ENCODE assay signal across 18 mouse cellular contexts in genomic region chr11:87468706-87469315, GRCm38 (mm10).
DNase-seq lines count a peak whose midpoint lies in the region; ATAC-seq and TF ChIP-seq lines count a peak whose summit lies in the region.
"Had no signal": no experiment of that assay in that cellular context is flagged by ENCODE, and none has a peak within 500 bp of the region (broad histone marks: within the 10 kb centered on the region; RNA-seq: fewer than 3 reads in every experiment).

No protein-coding gene starts in this region.

- H3K27me3 ChIP-seq in heart, embryonic 15.5 days: no peaks in the 10 kb centered on the region
- no peaks in the 10 kb centered on the region for H3K27me3 ChIP-seq in liver, embryonic 13.5 days
- 0 out of 2 replicates have a peak, but pooled peaks cover 4% of the 10 kb centered on the region for H3K27me3 ChIP-seq in liver, embryonic 12.5 days (replicated peaks)
- no peaks in the 10 kb centered on the region for H3K27me3 ChIP-seq in E14TG2a.4 (ENCODE audit: insufficient read depth, low read length)
- H3K27me3 ChIP-seq: intestine, embryonic 15.5 days; limb, embryonic 15.5 days; neural tube, embryonic 12.5 days had no signal

- TF ChIP-seq CTCF in E14TG2a.4 (conservative IDR thresholded peaks at IDR 0.05; ENCODE audit: low read length): no peak
- TF ChIP-seq CTCF in bone marrow, adult 2 months (IDR thresholded peaks at IDR 0.05; ENCODE audit: control insufficient read depth, insufficient read depth, low read length): no peak

- no peak overlapping the region for H3K4me3 ChIP-seq in heart, embryonic 15.5 days
- H3K4me3 ChIP-seq in liver, embryonic 13.5 days (replicated peaks): no peak overlapping the region
- no peak overlapping the region for H3K4me3 ChIP-seq in liver, embryonic 12.5 days
- H3K4me3 ChIP-seq in E14TG2a.4 (replicated peaks; ENCODE audit: low read length): 0 out of 2 replicates have a peak overlapping the region, but pooled peaks have one; percentile 17
- H3K4me3 ChIP-seq in bone marrow, adult 2 months (replicated peaks; ENCODE audit: control insufficient read depth, low read depth, low read length): no peak overlapping the region
- H3K4me3 ChIP-seq: forebrain, embryonic 13.5 days; intestine, embryonic 15.5 days; limb, embryonic 15.5 days; midbrain, embryonic 10.5 days; neural tube, embryonic 12.5 days had no signal

- H3K9ac ChIP-seq in heart, embryonic 15.5 days: 0 out of 2 replicates have a peak overlapping the region, but pooled peaks have one; percentile 8
- 0 out of 2 replicates have a peak overlapping the region, but pooled peaks have one; percentile 47 for H3K9ac ChIP-seq in liver, embryonic 13.5 days
- H3K9ac ChIP-seq in liver, embryonic 12.5 days: no peak overlapping the region
- H3K9ac ChIP-seq: forebrain, embryonic 13.5 days; hindbrain, embryonic 14.5 days; intestine, embryonic 15.5 days; limb, embryonic 15.5 days; lung, embryonic 14.5 days; neural tube, embryonic 12.5 days had no signal

- no peak overlapping the region for H3K27ac ChIP-seq in heart, embryonic 15.5 days
- H3K27ac ChIP-seq in liver, embryonic 13.5 days: no peak overlapping the region
- H3K27ac ChIP-seq in liver, embryonic 12.5 days: no peak overlapping the region
- H3K27ac ChIP-seq in bone marrow, adult 2 months (ENCODE audit: control insufficient read depth, insufficient read depth, low read depth, low read length, poor library complexity): peak overlapping the region; percentile 74
- H3K27ac ChIP-seq: forebrain, embryonic 13.5 days; hindbrain, embryonic 14.5 days; intestine, embryonic 15.5 days; limb, embryonic 15.5 days; macrophage; midbrain, embryonic 10.5 days; neural tube, embryonic 12.5 days had no signal

- peaks cover 13% of the 10 kb centered on the region for H3K4me1 ChIP-seq in heart, embryonic 15.5 days (replicated peaks)
- peaks cover 47% of the 10 kb centered on the region for H3K4me1 ChIP-seq in liver, embryonic 13.5 days (replicated peaks)
- peaks cover 47% of the 10 kb centered on the region for H3K4me1 ChIP-seq in liver, embryonic 12.5 days
- H3K4me1 ChIP-seq in E14TG2a.4 (replicated peaks; ENCODE audit: low read depth, low read length): peaks cover 41% of the 10 kb centered on the region
- no peaks in the 10 kb centered on the region; the same call in 1 of the 2 replicates for H3K4me1 ChIP-seq in bone marrow, adult 2 months (ENCODE audit: control insufficient read depth, insufficient read depth, low read length)
- H3K4me1 ChIP-seq: neural tube, embryonic 12.5 days had no signal

- no peaks in the 10 kb centered on the region for H3K36me3 ChIP-seq in heart, embryonic 15.5 days
- H3K36me3 ChIP-seq in liver, embryonic 13.5 days: no peaks in the 10 kb centered on the region
- H3K36me3 ChIP-seq in liver, embryonic 12.5 days: no peaks in the 10 kb centered on the region
- no peaks in the 10 kb centered on the region for H3K36me3 ChIP-seq in E14TG2a.4 (ENCODE audit: insufficient read depth, low read length)
- H3K36me3 ChIP-seq: intestine, embryonic 15.5 days; limb, embryonic 15.5 days; midbrain, embryonic 10.5 days; neural tube, embryonic 12.5 days had no signal

- no peaks in the 10 kb centered on the region for H3K9me3 ChIP-seq in heart, embryonic 15.5 days (replicated peaks)
- H3K9me3 ChIP-seq in liver, embryonic 13.5 days (replicated peaks): no peaks in the 10 kb centered on the region
- no peaks in the 10 kb centered on the region for H3K9me3 ChIP-seq in liver, embryonic 12.5 days (replicated peaks)
- no peaks in the 10 kb centered on the region for H3K9me3 ChIP-seq in E14TG2a.4 (ENCODE audit: low read length)
- H3K9me3 ChIP-seq: forebrain, embryonic 13.5 days; intestine, embryonic 15.5 days; limb, embryonic 15.5 days; midbrain, embryonic 10.5 days; neural tube, embryonic 12.5 days had no signal

- no peak for DNase-seq in heart, postnatal 36 days
- DNase-seq in liver, embryonic 13.5 days: no peak
- no peak for DNase-seq in MN1 (ENCODE audit: low spot score)
- DNase-seq: adrenal gland, postnatal 25 days; cerebellum, adult 11-12 months; heart, postnatal 10 days; lung, embryonic 14.5 days had no signal

- H3K4me2 ChIP-seq in heart, embryonic 15.5 days: no peak overlapping the region
- H3K4me2 ChIP-seq in liver, embryonic 13.5 days: no peak overlapping the region
- no peak overlapping the region for H3K4me2 ChIP-seq in liver, embryonic 12.5 days
- H3K4me2 ChIP-seq: forebrain, embryonic 13.5 days; hindbrain, embryonic 14.5 days; limb, embryonic 15.5 days; lung, embryonic 14.5 days; neural tube, embryonic 12.5 days had no signal

- ATAC-seq in heart, embryonic 15.5 days (replicated peaks; ENCODE audit: insufficient number of reproducible peaks, insufficient read depth, low FRiP score, low read depth): no peak
- no peak for ATAC-seq in liver, embryonic 13.5 days (ENCODE audit: low read depth)
- ATAC-seq in liver, embryonic 12.5 days: no peak
- ATAC-seq: forebrain, embryonic 13.5 days; intestine, embryonic 15.5 days had no signal

- intact Hi-C loops in heart, postnatal 36 days (cut with DNase I): loop anchor here (10.0 kb wide), 1 partner anchor 1114 kb away; the partner anchor contains the start of gene Med13

- TF ChIP-seq POLR2A in bone marrow, adult 2 months (IDR thresholded peaks at IDR 0.05; ENCODE audit: borderline replicate concordance, control insufficient read depth, low read depth, low read length): no peak

- WGBS in heart, embryonic 15.5 days: 78% methylated on average over 9 of the region's 9 CpGs
- WGBS in liver, embryonic 13.5 days (ENCODE audit: insufficient replicate concordance): 73% methylated on average over 9 of the region's 9 CpGs
- 68% methylated on average over 9 of the region's 9 CpGs for WGBS in liver, embryonic 12.5 days (ENCODE audit: insufficient replicate concordance)
- 71% methylated on average over 9 of the region's 9 CpGs for WGBS in bone marrow, adult 2 months
